Mouse (Mus musculus): ENCODE data around the gene Ajm1.
"Not testable (repeated sequence)": the region's sequence is repeated elsewhere in the genome, so short reads cannot be mapped to it uniquely, and the experiment has no call there.

The Ajm1 gene

GRCm38 (mm10) chr2:25565741-25566140 is 15.8 kb downstream of the Ajm1 start:
- no peak for DNase-seq (ENCODE audit: low spot score in 2 of 2)

- no peak for DNase-seq (ENCODE audit: low spot score in 2 of 2)
Measured at GRCm38 (mm10) chr2:25561946-25562345, 19.6 kb downstream of the Ajm1 start.

DNA sequence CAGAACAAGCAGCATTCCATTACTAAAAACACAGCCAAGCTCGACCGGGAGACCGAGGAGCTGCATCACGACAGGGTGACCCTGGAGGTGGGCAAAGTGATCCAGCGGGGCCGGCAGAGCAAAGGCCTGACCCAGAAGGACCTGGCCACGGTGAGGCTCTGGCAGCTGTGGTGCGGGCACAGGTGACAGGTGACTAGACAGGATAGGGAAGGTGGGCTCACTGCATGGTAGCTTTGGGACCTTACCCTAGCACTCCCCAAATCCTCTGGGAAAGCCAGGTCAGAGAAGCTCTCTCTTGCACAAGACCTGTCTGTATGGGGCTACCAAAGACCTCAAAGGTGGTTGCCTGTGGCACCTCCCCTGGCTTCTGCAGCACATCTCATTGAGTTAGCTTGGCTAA is 21.0 kb downstream of the Ajm1 start:
- DNase-seq (ENCODE audit: low spot score in 2 of 2): no peak

DNA sequence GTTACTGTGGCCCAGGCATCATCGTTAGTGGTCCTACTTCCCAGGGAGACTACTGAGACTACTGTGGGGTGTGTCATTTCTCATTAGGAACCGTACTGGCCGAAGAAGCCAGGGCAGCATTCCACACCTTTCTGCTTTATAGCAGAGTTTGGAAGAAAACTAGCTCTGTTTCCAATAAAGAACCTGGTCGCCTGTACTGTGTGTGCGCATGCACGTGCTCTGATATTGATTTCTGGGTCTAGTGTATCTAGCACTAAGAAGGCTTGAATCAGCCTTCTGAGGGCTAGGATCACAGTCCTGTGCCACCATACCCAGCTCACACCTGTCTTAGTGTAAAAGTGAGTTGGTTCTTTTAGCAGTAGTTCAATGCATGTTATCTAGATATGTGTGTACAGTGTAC is 22.8 kb downstream of the Ajm1 start:
- DNase-seq (ENCODE audit: low spot score in 2 of 2): no peak

DNA sequence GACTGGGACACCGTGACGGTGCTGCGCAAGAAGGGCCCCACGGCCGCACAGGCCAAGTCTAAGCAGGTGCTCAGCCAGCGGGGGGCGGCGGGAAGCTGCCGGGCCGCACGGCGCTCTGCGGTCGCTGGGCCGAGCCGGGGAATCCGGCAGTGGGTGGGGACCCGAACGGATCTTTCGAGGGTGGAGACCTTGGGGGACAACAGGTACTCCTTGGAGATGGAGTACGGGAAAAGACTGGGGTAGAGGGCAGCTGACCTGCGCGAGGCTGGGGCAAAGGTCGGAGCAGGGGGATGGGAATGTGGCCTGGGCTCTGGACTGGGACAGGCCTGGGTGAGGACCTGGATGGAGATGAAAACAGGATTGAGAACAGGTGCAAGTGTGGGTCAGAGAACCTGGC is 23.6 kb downstream of the Ajm1 start:
- no peak for DNase-seq (ENCODE audit: low spot score in 2 of 2)

DNA sequence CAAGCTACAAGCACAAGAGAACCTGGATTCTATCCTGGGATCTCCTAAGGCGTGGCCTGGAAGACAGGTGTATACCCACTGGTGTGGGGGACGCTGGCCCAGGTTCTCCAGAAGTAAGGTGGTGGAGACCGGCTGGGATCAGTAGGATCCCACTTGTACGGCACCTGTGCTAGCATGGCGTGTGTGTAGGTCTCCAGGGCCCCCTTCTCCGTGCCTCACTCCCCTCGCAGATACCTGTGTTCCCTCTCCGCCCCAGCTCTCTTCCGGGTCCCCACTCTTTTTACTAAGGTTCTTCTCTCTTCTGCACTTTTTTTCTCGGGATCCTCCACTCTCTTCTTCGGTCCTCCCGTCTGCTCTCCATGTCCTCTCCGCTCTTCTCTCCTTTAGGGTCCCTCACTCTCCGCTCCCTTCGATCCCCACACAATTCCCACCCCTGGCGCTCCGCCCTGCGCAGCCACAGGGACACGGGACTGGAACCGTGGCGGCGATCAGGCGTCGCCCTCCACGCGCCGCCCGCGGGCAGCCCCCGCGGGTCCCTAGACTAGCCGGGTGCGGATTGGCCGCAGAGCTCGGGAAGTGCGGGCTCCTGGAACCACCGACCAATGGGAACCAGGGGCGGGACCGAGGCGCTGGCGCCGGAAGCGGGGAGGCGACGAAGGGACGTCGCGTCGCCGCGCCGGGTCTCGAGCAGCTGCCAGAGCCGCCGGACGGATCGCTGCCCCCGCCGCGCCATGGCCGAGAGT is 24.2 kb downstream of the Ajm1 start, which contains the start of gene Edf1:
Gene Edf1 (plus strand): TSS at position 627 of the 743 bp plus-strand sequence.
- peak; percentile 93 to 96 for DNase-seq (ENCODE audit: low spot score in 2 of 2)

GRCm38 (mm10) chr2:25556296-25556695 is 25.3 kb downstream of the Ajm1 start:
- DNase-seq (ENCODE audit: low spot score in 2 of 2): no peak

GRCm38 (mm10) chr2:25555479-25555878 is 26.1 kb downstream of the Ajm1 start:
- not testable (repeated sequence) for DNase-seq (ENCODE audit: low spot score in 2 of 2)

GRCm38 (mm10) chr2:25553171-25553786 is 28.3 kb downstream of the Ajm1 start:
- DNase-seq (ENCODE audit: low spot score in 2 of 2): not testable (repeated sequence)

GRCm38 (mm10) chr2:25551186-25551585 is 30.4 kb downstream of the Ajm1 start:
- peak in 1 of 2 experiments; percentile 65 for DNase-seq (ENCODE audit: low spot score in 2 of 2)

DNA sequence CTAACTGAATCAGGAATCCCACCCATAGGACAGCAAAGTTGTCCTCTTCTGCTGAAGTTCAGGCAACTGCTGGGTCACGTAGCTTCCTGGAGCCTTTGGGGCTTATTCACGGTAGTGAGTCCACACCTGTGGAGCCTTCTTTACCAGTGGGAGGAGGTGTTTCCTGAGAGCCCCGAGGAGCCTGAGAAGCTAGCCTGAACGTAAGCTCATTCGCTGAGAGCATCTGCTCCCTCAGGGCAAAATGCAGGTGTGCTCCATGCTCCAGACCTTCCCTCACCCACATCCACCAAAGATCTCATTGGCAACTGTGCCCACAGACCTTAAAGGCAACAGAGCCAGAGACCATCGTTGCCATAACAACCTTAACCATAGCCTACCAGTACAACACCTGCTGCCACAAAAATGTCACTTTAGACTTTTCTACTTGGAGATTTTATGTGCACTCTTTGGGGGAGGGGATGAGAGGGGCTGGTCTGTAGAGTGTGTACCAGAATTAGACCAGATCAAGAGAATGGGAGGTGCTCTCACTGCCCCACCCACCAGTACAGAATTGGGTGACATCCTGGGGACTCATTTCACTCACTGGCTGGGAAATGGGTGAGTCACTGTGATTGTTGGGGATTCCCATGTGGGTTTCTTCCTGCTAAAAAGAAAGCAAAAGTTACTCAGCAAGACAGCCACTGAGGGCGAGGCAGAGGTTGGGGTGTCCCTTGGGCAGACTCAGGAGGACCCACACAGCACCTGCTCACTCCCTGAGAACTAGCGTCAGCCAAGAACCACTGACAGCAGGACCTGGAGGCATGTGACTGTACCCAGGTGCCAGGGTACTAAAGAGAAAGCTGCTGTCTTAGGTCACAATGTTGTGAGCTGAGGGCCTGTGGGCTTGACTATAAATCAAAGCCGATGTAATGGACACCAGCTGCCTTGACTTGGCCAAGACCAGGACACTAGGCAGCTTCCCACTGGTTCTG is 32.3 kb downstream of the Ajm1 start:
- DNase-seq (ENCODE audit: low spot score in 2 of 2): peak in 1 of 2 experiments; percentile 57

DNA sequence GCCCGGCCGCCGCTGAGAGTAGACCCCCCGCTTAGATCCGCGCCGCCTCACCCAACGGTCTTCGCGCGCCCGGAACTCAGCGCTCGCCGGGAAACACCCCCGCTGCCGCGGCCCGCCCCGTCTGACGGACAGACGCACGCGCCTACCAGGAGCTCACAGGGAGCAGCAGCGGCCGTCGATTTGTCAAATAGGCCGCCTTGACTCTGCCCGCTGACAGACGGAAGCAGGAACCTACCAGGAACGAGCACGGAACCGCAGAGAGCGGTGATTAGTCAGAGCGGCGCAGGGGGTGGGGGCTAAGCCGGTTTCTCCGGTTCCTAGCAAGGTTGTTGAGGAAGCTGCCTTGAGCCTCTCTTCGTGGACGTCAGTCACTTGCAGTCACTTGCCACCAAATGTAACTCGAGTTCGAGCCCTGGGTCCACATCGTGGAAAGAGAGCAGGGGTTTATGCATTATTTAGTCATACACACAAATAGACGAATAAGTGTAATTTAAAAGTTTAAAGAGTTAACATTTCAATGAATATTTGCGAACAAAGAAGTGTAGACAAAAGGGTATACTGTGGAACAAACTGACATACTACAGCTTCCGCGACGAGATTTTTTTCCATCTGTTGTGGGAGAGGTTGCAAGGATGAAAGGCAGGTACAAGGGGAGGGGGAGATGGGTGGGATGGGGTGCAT is 34.6 kb downstream of the Ajm1 start, which contains the start of gene Traf2:
Gene Traf2 (minus strand): TSS at position 130 of the 681 bp plus-strand sequence.
- DNase-seq (ENCODE audit: low spot score in 2 of 2): peak; percentile 98

- DNase-seq (ENCODE audit: low spot score in 2 of 2): no peak
Measured at GRCm38 (mm10) chr2:25545996-25546810, 35.4 kb downstream of the Ajm1 start.

DNA sequence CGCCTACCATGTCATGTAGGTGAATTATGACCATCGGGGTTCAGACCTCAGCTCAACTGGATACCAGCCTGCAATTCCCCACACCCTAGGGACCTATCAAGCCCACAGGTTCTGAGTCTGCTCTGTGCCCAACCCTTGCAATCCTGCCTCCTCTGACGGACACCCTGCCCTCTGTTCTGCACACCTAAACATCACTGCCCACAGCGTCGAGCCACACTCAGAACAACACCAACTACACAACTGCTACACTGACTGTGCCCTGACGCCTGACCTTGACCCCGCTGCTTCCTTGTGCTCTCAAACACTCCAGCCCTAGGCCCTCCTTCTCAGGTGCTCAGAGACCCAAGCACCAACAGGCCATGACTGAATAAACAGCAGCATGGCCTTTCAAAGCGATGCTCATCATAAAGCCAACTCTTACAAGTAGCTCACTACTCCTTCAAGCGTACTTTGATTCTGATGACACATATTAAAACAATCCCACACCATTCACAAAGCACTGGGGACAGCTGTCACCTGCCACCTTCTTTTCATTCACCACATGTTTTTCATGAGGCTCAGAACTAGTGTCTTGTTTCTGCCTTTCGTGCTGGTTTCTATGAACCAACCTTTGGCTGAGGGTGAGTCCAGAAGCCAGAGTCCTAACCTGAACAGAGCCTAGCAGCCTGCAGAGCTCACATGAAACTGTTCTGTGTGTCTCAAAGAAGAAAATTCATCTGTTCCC is 39.8 kb downstream of the Ajm1 start:
- peak in 1 of 2 experiments; percentile 57 for DNase-seq (ENCODE audit: low spot score in 2 of 2)

GRCm38 (mm10) chr2:25540541-25540948 is 41.0 kb downstream of the Ajm1 start:
- DNase-seq (ENCODE audit: low spot score in 2 of 2): peak in 1 of 2 experiments; percentile 54

GRCm38 (mm10) chr2:25536531-25536930 is 45.0 kb downstream of the Ajm1 start:
- DNase-seq (ENCODE audit: low spot score in 2 of 2): no peak

GRCm38 (mm10) chr2:25534866-25535182 is 46.7 kb downstream of the Ajm1 start:
- no peak for DNase-seq (ENCODE audit: low spot score in 2 of 2)

DNA sequence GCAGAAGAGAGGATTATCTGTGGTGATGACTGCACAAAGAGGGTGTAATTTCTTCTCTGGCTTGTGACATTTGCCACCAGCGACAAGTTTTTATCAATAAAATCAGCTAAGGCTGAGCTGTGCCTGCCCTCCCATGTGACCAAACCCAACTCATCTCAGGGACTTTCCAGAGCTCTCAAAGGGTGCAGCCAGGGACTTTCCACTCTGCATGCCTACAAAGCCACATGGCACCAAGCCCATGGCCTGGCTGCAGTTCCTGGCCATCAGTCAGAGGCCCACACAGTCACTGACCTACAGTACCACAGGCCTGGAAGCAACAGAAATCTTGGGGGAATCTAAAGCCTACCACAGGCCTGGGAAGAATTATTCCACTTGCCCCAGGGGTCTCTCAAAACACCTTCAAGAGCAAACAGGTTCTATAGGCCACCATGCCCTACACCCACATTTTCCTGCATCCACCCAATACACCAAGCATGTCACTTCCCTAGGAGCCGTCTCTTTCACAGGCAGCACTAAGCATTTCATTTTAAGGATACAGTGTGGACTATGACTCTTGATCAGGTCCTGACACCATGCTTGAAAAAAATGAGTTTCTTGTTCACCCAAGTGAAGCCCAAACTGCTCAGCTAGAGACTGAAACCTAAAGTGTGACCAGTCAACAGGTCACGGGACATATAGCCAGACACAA is 47.2 kb downstream of the Ajm1 start:
- DNase-seq (ENCODE audit: low spot score in 2 of 2): peak in 1 of 2 experiments; percentile 38

- no peak for DNase-seq (ENCODE audit: low spot score in 2 of 2)
Measured at GRCm38 (mm10) chr2:25533707-25534106, 47.9 kb downstream of the Ajm1 start.

Measured in spleen, postnatal 4 days (tissue).